Mouse (Mus musculus) ES-CJ7 (cell line): ENCODE data around the gene Klhl26.

Source experiments
- DNase-seq: peaks from one replicate; pipeline ENCODE4 v3.0.0; 2011; ENCODE audit warnings: low read depth, low spot score

The Klhl26 gene

GRCm38 (mm10) chr8:70476333-70477268 lies at the start of gene Klhl26:
Gene Klhl26 (minus strand): TSS chr8:70476968.
- DNase-seq, result peak; percentile 98

- DNase-seq, result peak; percentile 100
Measured at GRCm38 (mm10) chr8:70522592-70523403, 46.0 kb upstream of the Klhl26 start.

- DNase-seq, result no peak
Measured at GRCm38 (mm10) chr8:70519606-70520005, 42.8 kb upstream of the Klhl26 start.

GRCm38 (mm10) chr8:70519043-70519442 lies 42.3 kb upstream of the Klhl26 start:
- no peak for DNase-seq

GRCm38 (mm10) chr8:70517940-70518643 lies 41.3 kb upstream of the Klhl26 start:
- DNase-seq, result peak; percentile 74

- DNase-seq, result no peak
Measured at GRCm38 (mm10) chr8:70513441-70513840, 36.7 kb upstream of the Klhl26 start.

- DNase-seq, result no peak
Measured at GRCm38 (mm10) chr8:70512253-70512903, 35.6 kb upstream of the Klhl26 start.

GRCm38 (mm10) chr8:70511770-70512169 lies 35.0 kb upstream of the Klhl26 start:
- no peak for DNase-seq

GRCm38 (mm10) chr8:70511174-70511573 lies 34.4 kb upstream of the Klhl26 start:
- peak; percentile 58 for DNase-seq

GRCm38 (mm10) chr8:70510228-70510915 lies 33.6 kb upstream of the Klhl26 start, which contains the start of gene Uba52:
Gene Uba52 (minus strand): TSS chr8:70510801.
- peak; percentile 99 for DNase-seq

GRCm38 (mm10) chr8:70509281-70509952 lies 32.6 kb upstream of the Klhl26 start:
- no peak for DNase-seq

GRCm38 (mm10) chr8:70507027-70507393 lies 30.2 kb upstream of the Klhl26 start:
- no peak for DNase-seq

- DNase-seq, result peak; percentile 99
Measured at GRCm38 (mm10) chr8:70506328-70507026, 29.7 kb upstream of the Klhl26 start, which contains the start of gene Rex1bd. Gene Rex1bd (minus strand): TSS chr8:70506752.

GRCm38 (mm10) chr8:70505698-70506327 lies 29.0 kb upstream of the Klhl26 start:
- DNase-seq, result no peak

- DNase-seq, result peak; percentile 82
Measured at GRCm38 (mm10) chr8:70504851-70505250, 28.1 kb upstream of the Klhl26 start.

GRCm38 (mm10) chr8:70504291-70504716 lies 27.5 kb upstream of the Klhl26 start:
- DNase-seq, result no peak

GRCm38 (mm10) chr8:70503062-70503750 lies 26.4 kb upstream of the Klhl26 start:
- peak; percentile 72 for DNase-seq

GRCm38 (mm10) chr8:70502540-70502939 lies 25.8 kb upstream of the Klhl26 start:
- DNase-seq, result peak; percentile 14
